In the genomic region with DNA sequence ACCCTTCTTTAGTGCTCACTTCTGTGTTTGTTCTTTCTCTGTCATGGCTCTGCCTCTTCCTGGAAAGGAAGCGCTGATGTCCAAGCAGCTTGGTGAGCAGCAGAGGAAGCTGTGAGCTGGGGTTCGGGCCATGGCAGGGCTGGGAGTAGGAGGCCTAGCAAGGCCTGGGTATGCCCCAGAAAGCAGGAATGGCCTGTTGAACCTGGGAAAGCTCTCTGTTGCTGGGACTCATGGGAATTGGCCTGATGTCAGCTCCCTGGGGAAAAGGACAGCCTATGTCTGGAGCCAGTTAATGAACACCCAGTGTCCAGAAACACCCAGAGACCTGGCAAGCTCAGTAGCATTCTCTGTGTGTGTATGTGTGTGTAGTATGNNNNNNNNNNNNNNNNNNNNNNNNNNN, we compare ENCODE assay signal across 8 mouse cellular contexts. TPM values are rescaled to one million over a fixed set of nuclear protein-coding genes. Genes with fewer than 3 reads are reported as not detected.
DNase-seq lines count a peak whose midpoint lies in the region; ATAC-seq and TF ChIP-seq lines count a peak whose summit lies in the region.

No protein-coding gene starts in this region.

- no peaks in the 10 kb centered on the region for H3K9me3 ChIP-seq in kidney, embryonic 16.5 days (ENCODE audit: low read length)
- H3K9me3 ChIP-seq in megakaryocyte, embryonic 14.5 days: peaks cover 14% of the 10 kb centered on the region
- no peaks in the 10 kb centered on the region for H3K9me3 ChIP-seq in hindbrain, embryonic 14.5 days (ENCODE audit: control insufficient read depth, low read length)

- H3K36me3 ChIP-seq in kidney, embryonic 16.5 days (ENCODE audit: insufficient read depth, low read length): no peaks in the 10 kb centered on the region
- H3K36me3 ChIP-seq in megakaryocyte, embryonic 14.5 days (replicated peaks; ENCODE audit: low read length): no peaks in the 10 kb centered on the region
- H3K36me3 ChIP-seq in hindbrain, embryonic 14.5 days (replicated peaks; ENCODE audit: control insufficient read depth, insufficient read depth): no peaks in the 10 kb centered on the region

- ATAC-seq in kidney, embryonic 16.5 days (ENCODE audit: low FRiP score, low TSS enrichment): peak; percentile 76
- ATAC-seq in hindbrain, embryonic 14.5 days (ENCODE audit: low FRiP score): no peak

- 0 out of 2 replicates have a peak overlapping the region, but pooled peaks have one; percentile 35 for H3K9ac ChIP-seq in kidney, embryonic 16.5 days (replicated peaks; ENCODE audit: low read length)
- no peak overlapping the region for H3K9ac ChIP-seq in hindbrain, embryonic 14.5 days

- 80% methylated on average over 2 of the region's 2 CpGs for WGBS in kidney, embryonic 16.5 days
- WGBS in hindbrain, embryonic 14.5 days: 92% methylated on average over 2 of the region's 2 CpGs

- peaks cover 5% of the 10 kb centered on the region for H3K4me1 ChIP-seq in kidney, embryonic 16.5 days (ENCODE audit: insufficient read depth, low read length)
- peaks cover 53% of the 10 kb centered on the region for H3K4me1 ChIP-seq in megakaryocyte, embryonic 14.5 days
- H3K4me1 ChIP-seq in hindbrain, embryonic 14.5 days (replicated peaks; ENCODE audit: control insufficient read depth, insufficient read depth, low read length): no peaks in the 10 kb centered on the region

- intact Hi-C loops in left cerebral cortex, adult 2 months (cut with DNase I): no loop called here

- 0 out of 2 replicates have a peak overlapping the region, but pooled peaks have one; percentile 19 for H3K4me2 ChIP-seq in kidney, embryonic 16.5 days (replicated peaks; ENCODE audit: low read depth, low read length)
- no peak overlapping the region for H3K4me2 ChIP-seq in hindbrain, embryonic 14.5 days (replicated peaks)

- TF ChIP-seq CTCF in left cerebral cortex, adult 2 months (IDR thresholded peaks at IDR 0.05): no peak

- DNase-seq in left cerebral cortex, adult 2 months (ENCODE audit: extremely low spot score in 1 of 2, low spot score in 2 of 2): no peak
- no peak for DNase-seq in left cerebral cortex, adult 18-20 months (ENCODE audit: low spot score in 2 of 2)
- peak; percentile 48 to 56 for DNase-seq in heart, adult 9 months (ENCODE audit: low spot score in 2 of 2)
- DNase-seq in embryo, embryonic 9.5 days (ENCODE audit: extremely low spot score): no peak
- DNase-seq in frontal cortex, postnatal 25 days (ENCODE audit: low spot score in 2 of 2): no peak
- no peak for DNase-seq in hindbrain, embryonic 14.5 days (ENCODE audit: low spot score)

- no peak overlapping the region for H3K4me3 ChIP-seq in left cerebral cortex, adult 2 months
- no peak overlapping the region for H3K4me3 ChIP-seq in kidney, embryonic 16.5 days (ENCODE audit: low read length)
- H3K4me3 ChIP-seq in megakaryocyte, embryonic 14.5 days (replicated peaks): peak overlapping the region; percentile 78
- H3K4me3 ChIP-seq in hindbrain, embryonic 14.5 days (replicated peaks; ENCODE audit: low read length): no peak overlapping the region

- H3K27ac ChIP-seq in left cerebral cortex, adult 2 months: peak overlapping the region; percentile 64
- peak overlapping the region; percentile 83 for H3K27ac ChIP-seq in kidney, embryonic 16.5 days (ENCODE audit: low read length)
- H3K27ac ChIP-seq in hindbrain, embryonic 14.5 days: no peak overlapping the region; the same call in 1 of the 2 replicates

- H3K27me3 ChIP-seq in kidney, embryonic 16.5 days (ENCODE audit: insufficient read depth, low read length): no peaks in the 10 kb centered on the region
- H3K27me3 ChIP-seq in megakaryocyte, embryonic 14.5 days (replicated peaks): peaks cover 94% of the 10 kb centered on the region
- no peaks in the 10 kb centered on the region for H3K27me3 ChIP-seq in hindbrain, embryonic 14.5 days (ENCODE audit: control insufficient read depth, insufficient read depth, low read length)

RNA-seq across cellular contexts. Expression of a gene that starts 20.3 kb away (rescaled TPM):
- under 1 TPM; 0.18 to 0.21 TPM for total RNA-seq in left cerebral cortex, adult 2 months (2021)
- total RNA-seq in left cerebral cortex, adult 18-20 months (2021): under 1 TPM; 0.14 to 0.37 TPM
- 0.55 TPM in 2 replicates for polyA plus RNA-seq in kidney, embryonic 16.5 days (2015; fragmentation: Nextera tagmentation; extraction: Ambion mirVana)
- polyA plus RNA-seq in megakaryocyte, embryonic 14.5 days (2012; ENCODE audit: insufficient read depth, low replicate concordance): 0.88 and 1.3 TPM in 2 replicates
- polyA plus RNA-seq in hindbrain, embryonic 14.5 days (2014; fragmentation: Nextera tagmentation; extraction: Ambion mirVana): 2.6 and 5.3 TPM in 2 replicates

RNA-seq across cellular contexts. Expression of a gene that starts 50.3 kb away (rescaled TPM):
- total RNA-seq in left cerebral cortex, adult 2 months (2021): 10 to 100 TPM; 33.3 to 36.3 TPM
- total RNA-seq in left cerebral cortex, adult 18-20 months (2021): 10 to 100 TPM; 28.7 to 35.9 TPM
- 1.6 and 2.0 TPM in 2 replicates for polyA plus RNA-seq in kidney, embryonic 16.5 days (2015; fragmentation: Nextera tagmentation; extraction: Ambion mirVana)
- polyA plus RNA-seq in megakaryocyte, embryonic 14.5 days (2012; ENCODE audit: insufficient read depth, low replicate concordance): 22.9 and 46.4 TPM in 2 replicates
- polyA plus RNA-seq in hindbrain, embryonic 14.5 days (2014; fragmentation: Nextera tagmentation; extraction: Ambion mirVana): 3.5 and 3.7 TPM in 2 replicates

Comparison
In these comparisons a context has a peak if more than half of its experiments do, and no peak if none do; other contexts are left out.
1. DNase-seq: peak in heart, adult 9 months (2 of 2); none in left cerebral cortex, adult 2 months (0 of 2), left cerebral cortex, adult 18-20 months (0 of 2), embryo, embryonic 9.5 days (single experiment), frontal cortex, postnatal 25 days (0 of 2) and hindbrain, embryonic 14.5 days (single experiment).